Mouse (Mus musculus) liver, embryonic 14.5 days (tissue): ENCODE results near the gene Akt3.

Experiments
- CTCF ChIP-seq: IDR thresholded peaks from 2 replicates; pipeline ENCODE4 v1.5.1; 2016; ENCODE audit warnings: antibody characterized with exemption, low read depth, control low read depth
- EP300 ChIP-seq: IDR thresholded peaks from 2 replicates; pipeline ENCODE4 v1.6.1; 2016; ENCODE audit warnings: antibody characterized with exemption, low read depth

- no peak for TF ChIP-seq EP300
- TF ChIP-seq CTCF, result no peak
Observed at GRCm38 (mm10) chr1:177259038-177259600, 1.1 kb upstream of the Akt3 start.
